Mouse (Mus musculus): ENCODE measurements around the gene Svs4. TPM values are rescaled to one million over a fixed set of nuclear protein-coding genes. Genes with fewer than 3 reads are reported as not detected.
"Not testable (repeated sequence)": the region's sequence is repeated elsewhere in the genome, so short reads cannot be mapped to it uniquely, and the experiment has no call there.

The Svs4 gene
- total RNA-seq (2021): not detected
- long read RNA-seq, experiment 1: 0 reads
- long read RNA-seq, experiment 2: 0 reads

DNA sequence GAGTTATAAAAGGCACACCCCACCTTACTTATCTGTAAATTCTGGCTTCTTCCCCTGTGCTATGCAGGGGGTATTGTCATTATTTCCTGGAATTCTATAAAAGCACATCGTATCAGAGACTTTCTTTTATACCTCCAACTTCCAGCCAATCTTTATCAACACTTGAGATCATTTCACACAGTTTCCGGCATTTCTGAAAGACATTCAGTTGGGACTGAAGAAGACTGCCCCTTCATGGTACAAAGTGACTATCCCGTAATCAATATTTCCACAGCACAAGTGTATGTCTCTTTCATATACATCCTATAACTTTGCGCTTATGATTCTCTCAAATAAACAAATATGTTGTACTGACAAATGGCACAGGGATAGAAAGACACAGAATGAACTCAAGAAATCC, at the start of gene Svs4:
Svs4 (minus strand) TSS at position 101 of the 400 bp plus-strand sequence.
- no peak for DNase-seq

DNA sequence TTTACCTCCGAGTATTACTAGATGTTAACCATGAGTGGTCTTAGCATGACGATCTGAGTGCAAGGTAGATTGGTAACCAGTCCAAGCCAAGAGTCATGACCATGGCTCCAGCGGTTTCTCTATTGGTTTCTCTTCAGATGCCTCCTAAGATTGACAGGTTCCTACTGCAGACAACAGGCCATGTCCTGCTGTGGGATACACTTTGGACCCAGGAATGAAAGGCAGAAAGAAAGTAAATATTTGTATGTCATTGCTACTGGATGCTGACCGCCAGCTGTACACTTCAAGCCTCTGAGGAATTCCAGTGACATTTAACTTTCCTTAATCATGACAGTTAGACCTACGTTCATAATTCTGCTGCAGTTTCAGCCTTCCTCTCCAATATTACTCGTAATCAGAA, 42.7 kb upstream of the Svs4 start:
- no peak for DNase-seq

DNA sequence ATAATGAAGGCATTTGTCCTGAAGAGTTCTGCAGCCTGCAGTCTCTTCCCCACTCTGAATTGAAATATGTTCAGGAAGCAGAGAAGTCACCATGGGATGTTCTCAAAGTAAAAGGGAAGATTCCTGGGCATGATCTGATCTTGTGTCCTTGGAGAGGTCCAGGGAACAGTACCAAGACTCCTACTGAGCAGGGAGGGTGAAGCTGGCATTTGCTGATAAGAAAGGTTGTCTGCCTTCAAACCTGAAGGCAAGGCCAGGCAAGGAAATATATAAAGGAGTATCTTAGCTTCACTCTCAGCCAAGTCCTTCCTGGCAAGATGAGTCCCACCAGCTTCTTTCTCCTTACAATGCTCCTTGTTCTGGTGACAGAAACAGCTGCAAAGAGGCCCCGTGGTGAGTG, 38.2 kb upstream of the Svs4 start, which contains the start of gene Svs6:
Svs6 (plus strand) TSS at position 301 of the 400 bp plus-strand sequence.
- DNase-seq: not testable (repeated sequence)

DNA sequence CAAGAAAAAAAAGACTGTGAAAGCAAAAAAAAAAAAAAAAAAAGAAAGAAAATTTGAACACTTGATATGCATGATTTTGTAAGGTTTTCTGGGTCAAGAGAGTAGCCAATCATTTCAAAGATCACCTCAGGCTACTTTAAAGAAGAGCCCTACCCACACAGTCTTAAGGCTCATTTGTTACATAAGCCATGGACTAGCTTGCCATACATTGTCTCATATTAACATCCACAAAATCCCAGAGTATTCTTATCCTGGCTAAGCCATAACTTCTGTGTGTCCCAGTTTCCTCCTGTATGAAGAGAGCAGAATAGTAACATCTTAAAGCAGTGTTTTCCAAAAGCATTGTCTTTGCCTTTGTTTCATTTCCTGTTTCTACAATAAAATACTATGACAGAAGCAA, 37.2 kb upstream of the Svs4 start:
- DNase-seq: not testable (repeated sequence)

DNA sequence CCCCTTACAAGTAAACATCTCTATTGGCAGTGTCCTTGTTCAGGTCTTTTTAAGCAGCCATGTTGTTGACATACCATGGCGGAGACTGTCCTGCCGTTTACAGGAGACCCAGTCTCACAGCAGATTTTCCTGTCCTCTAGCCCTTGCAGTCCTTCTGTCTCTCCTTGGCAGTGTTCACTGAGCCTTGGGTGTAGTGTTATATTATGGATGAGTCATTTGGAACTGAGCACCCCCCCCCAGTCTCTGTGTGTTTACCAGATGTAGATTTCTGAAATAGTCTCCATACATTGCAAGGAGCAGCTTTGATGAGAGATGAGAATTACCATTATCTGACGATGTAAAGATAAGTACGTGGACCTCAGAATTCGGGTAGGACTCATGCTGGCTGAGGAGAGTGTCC, 34.3 kb upstream of the Svs4 start:
- DNase-seq: no peak

DNA sequence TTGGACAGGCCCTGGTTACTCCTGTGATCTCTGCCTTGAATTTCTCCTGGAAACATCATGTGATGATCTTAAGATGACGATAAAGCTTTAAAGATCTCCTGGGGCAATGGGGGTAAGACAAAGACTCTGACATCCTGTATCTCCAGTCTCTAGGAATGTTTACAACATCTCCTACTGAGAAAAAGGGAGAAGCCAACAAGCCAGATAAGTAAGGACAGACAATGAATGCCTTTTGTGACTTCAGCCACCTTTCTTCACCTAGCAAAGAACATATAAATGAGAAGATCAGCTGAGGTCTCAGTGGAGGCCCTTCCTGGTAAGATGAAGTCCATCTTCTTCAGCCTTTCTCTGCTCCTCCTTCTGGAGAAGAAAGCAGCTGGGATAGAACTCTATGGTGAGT, 10.7 kb upstream of the Svs4 start, which contains the start of gene Svs3a:
Svs3a (plus strand) TSS at position 301 of the 400 bp plus-strand sequence.
- not testable (repeated sequence) for DNase-seq

DNA sequence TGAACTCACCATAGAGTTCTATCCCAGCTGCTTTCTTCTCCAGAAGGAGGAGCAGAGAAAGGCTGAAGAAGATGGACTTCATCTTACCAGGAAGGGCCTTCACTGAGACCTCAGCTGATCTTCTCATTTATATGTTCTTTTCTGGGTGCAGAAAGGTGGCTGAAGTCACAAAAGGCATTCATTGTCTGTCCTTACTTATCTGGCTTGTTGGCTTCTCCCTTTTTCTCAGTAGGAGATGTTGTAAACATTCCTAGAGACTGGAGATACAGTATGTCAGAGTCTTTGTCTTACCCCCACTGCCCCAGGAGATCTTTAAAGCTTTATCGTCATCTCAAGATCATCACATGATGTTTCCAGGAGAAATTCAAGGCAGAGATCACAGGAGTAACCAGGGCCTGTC, 21.7 kb downstream of the Svs4 start, which contains the start of gene Svs3b:
Svs3b (minus strand) TSS at position 101 of the 400 bp plus-strand sequence.
- DNase-seq: not testable (repeated sequence)

DNA sequence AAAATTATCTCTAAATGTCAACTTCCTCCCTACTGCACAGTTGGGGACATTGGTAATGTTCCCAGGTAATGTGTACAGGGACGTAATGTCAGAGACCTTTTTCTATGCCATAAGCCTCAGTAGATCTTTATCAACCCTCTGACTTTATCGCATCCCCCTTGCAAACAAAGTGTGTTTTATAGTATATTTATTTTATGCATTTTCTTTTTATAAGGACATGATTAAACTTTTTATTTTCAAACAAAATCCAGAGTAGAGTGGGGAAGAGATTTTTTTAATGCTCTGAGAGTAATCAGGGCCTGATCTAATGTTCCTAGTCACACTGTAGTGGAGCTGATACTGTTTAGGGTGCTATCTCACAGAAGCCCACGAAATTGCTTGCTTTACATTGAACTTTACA, 39.9 kb downstream of the Svs4 start, which contains the start of gene Svs2:
Svs2 (minus strand) TSS at position 101 of the 400 bp plus-strand sequence.
- DNase-seq: no peak

DNA sequence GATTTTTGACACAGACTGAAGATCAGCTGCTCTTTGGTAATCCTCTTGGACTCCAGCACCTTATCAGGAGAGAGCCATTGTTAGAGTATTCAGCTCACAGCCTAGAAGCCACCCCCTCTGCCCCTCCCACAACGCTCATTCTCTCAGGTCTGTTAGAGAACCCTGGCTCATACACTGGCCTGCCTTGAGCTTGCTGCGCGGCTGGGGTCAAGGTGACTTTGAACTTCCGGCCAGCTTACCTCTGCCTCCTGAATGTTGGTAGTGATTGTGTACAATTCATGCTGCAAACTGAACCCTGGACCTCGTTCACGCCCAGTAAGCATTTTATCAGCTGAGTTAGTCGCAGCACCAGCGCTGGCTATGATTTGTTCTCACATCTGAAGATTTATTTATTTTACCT, 45.6 kb downstream of the Svs4 start:
- no peak for DNase-seq

DNA sequence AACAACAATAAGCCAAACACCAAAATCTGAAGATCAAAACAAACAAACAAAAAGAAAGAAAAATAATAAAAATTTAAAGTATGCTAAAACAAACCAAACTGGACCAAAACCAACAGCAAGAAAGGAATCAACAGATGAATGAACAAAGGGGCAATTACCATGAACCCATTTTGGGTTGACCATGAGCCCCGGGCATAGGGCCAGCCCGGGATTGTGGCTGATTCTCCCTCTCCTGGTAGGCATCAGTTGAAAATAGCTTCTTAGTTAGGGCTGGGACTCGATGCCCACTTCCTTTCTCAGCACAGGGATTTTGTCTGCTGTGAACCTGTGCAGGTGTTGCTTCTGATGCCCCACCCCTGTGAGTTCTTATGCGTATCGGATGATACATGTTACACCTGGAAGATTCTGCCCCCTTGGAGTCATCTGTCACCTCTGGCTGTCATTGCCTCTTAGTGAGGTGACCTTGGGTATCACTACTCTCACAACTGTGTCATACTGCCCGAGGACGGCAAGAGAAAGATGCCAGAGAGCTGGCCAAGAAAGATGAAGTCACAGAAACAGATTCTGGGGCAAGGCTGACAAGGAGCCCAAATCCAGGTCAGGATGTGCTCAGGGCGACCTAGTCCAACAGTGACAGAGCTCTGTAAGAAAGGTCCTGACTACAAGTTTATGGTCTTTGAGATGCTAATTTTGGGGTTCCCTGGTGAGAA, 49.7 kb downstream of the Svs4 start:
- DNase-seq: no peak

Other genes with a start within 250 kb of the Svs4 start
- gene Stk4, start 208.1 kb downstream of the Svs4 start, total RNA-seq (2021): 10 to 100 TPM; 12.9 to 20.0 TPM
- 10 to 100 TPM; 21.6 to 21.7 TPM for gene Tomm34, start 207.3 kb downstream of the Svs4 start, total RNA-seq (2021)
- gene Kcns1, start 107.3 kb downstream of the Svs4 start, total RNA-seq (2021): under 1 TPM in 1 of 2 experiments, not detected in 1; 0.10 TPM
- not detected for gene Wfdc5, start 95.7 kb downstream of the Svs4 start, total RNA-seq (2021)
- not detected for gene Wfdc12, start 87.9 kb downstream of the Svs4 start, total RNA-seq (2021)
- gene Wfdc15a, start 78.3 kb downstream of the Svs4 start, total RNA-seq (2021): not detected
- gene Wfdc15b, start 56.8 kb downstream of the Svs4 start, total RNA-seq (2021): not detected
- gene Svs2, start 40.0 kb downstream of the Svs4 start, total RNA-seq (2021): not detected
- not detected for gene Svs3b, start 21.8 kb downstream of the Svs4 start, total RNA-seq (2021)
- not detected for gene Svs3a, start 10.8 kb upstream of the Svs4 start, total RNA-seq (2021)
- gene Svs6, start 38.3 kb upstream of the Svs4 start, total RNA-seq (2021): not detected
- not detected for gene Svs5, start 54.3 kb upstream of the Svs4 start, total RNA-seq (2021)
- 10 to 100 TPM; 12.2 to 21.3 TPM for gene Slpi, start 110.6 kb upstream of the Svs4 start, total RNA-seq (2021)
- not detected for gene Rbpjl, start 124.7 kb upstream of the Svs4 start, total RNA-seq (2021)
- under 1 TPM; 0.36 to 0.45 TPM for gene Matn4, start 126.7 kb upstream of the Svs4 start, total RNA-seq (2021)
- gene Sdc4, start 165.4 kb upstream of the Svs4 start, total RNA-seq (2021): 10 to 100 TPM; 18.7 to 34.2 TPM
- 10 to 100 TPM; 23.0 to 23.1 TPM for gene Sys1, start 178.5 kb upstream of the Svs4 start, total RNA-seq (2021)
- 10 to 100 TPM in 1 of 2 experiments, 1 to 10 TPM in 1; 3.7 to 11.1 TPM for gene Gm20458, start 182.5 kb upstream of the Svs4 start, total RNA-seq (2021)
- gene Trp53tg5, start 195.3 kb upstream of the Svs4 start, total RNA-seq (2021): not detected
- 10 to 100 TPM in 1 of 2 experiments, 1 to 10 TPM in 1; 9.4 to 10.7 TPM for gene Dbndd2, start 207.6 kb upstream of the Svs4 start, total RNA-seq (2021)
- 10 to 100 TPM; 28.7 to 32.6 TPM for gene Pigt, start 219.1 kb upstream of the Svs4 start, total RNA-seq (2021)

Measured in heart, adult 18-20 months (tissue).